Mouse (Mus musculus): ENCODE data around the gene Arsb.

GRCm38 (mm10) chr13:93816688-93817331 lies 45.4 kb downstream of the Arsb start:
- no peak for TF ChIP-seq CTCF (IDR thresholded peaks at IDR 0.05; ENCODE audit: borderline replicate concordance, control insufficient read depth, extremely low read depth, insufficient read depth, low read length, poor library complexity)
- TF ChIP-seq POLR2A (IDR thresholded peaks at IDR 0.05; ENCODE audit: control insufficient read depth, extremely low read depth, insufficient read depth, low read length, poor library complexity) = no peak

Measured in thymus, adult 2 months (tissue).